Mouse (Mus musculus): ENCODE results near the gene Mtrf1. TPM values are rescaled to one million over a fixed set of nuclear protein-coding genes. Genes with fewer than 3 reads are reported as not detected.
"Not testable (repeated sequence)": the region's sequence is repeated elsewhere in the genome, so short reads cannot be mapped to it uniquely, and the experiment has no call there.

Gene Mtrf1
- polyA plus RNA-seq, 1 experiment = not detected

DNA sequence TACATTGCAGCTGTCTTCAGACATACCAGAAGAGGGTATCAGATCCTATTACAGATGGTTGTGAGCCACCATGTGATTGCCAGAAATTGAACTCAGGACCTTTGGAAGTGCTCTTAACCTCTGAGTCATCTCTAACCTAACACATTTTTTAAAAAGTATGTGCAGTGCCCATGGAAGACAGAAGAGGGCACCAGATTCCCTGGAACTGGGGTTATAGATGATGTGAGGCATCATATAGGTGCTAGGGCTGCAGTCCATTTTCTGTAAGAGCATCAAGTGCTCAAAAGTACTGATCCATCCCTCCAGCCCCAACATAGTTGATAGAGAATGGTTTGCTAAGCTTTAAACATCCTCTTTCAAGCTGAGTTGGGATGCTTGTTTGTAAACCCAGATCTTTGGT lies 3.0 kb upstream of the Mtrf1 start:
- Histone ChIP-seq H3K4me1 (ENCODE audit: control insufficient read depth, insufficient read depth, low read length) (peaks cover 2% of the 10 kb centered on the region; the same call in 1 of the 2 replicates), H3K4me3 (ENCODE audit: insufficient read depth, low read depth, low read length) (no peak overlapping the region), H3K27ac (ENCODE audit: insufficient read depth, low read depth, low read length) (no peak overlapping the region)
- TF ChIP-seq CTCF (IDR thresholded peaks at IDR 0.05; ENCODE audit: insufficient read depth, low read depth, low read length) = no peak
- TF ChIP-seq POLR2A (IDR thresholded peaks at IDR 0.05; ENCODE audit: insufficient read depth, low read depth, low read length) = no peak

DNA sequence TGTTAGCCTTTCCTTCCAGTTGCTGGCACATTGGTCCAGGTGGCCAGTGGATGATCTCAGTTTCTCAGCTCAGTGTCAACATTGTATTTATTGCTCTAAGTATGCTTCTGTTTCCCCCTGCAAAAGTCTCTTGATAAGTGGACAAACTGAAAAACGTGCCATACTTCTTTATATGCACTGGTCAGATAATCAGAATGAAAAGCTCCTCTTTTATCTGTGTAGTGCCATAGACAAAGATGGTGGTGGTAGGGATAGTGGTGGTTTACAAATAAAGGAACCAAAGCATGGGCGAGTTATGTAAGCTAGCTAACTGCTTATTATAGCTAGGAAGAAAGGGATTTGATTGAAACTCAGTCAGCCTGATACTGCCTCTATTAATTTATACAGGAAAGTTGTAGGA lies 10.1 kb downstream of the Mtrf1 start:
- Histone ChIP-seq H3K4me1 (ENCODE audit: control insufficient read depth, insufficient read depth, low read length) (no peaks in the 10 kb centered on the region), H3K4me3 (ENCODE audit: insufficient read depth, low read depth, low read length) (no peak overlapping the region), H3K27ac (ENCODE audit: insufficient read depth, low read depth, low read length) (no peak overlapping the region)
- TF ChIP-seq CTCF (IDR thresholded peaks at IDR 0.05; ENCODE audit: insufficient read depth, low read depth, low read length) = no peak
- TF ChIP-seq POLR2A (IDR thresholded peaks at IDR 0.05; ENCODE audit: insufficient read depth, low read depth, low read length) = no peak
- 84% methylated on average over 2 of the region's 2 CpGs for WGBS

DNA sequence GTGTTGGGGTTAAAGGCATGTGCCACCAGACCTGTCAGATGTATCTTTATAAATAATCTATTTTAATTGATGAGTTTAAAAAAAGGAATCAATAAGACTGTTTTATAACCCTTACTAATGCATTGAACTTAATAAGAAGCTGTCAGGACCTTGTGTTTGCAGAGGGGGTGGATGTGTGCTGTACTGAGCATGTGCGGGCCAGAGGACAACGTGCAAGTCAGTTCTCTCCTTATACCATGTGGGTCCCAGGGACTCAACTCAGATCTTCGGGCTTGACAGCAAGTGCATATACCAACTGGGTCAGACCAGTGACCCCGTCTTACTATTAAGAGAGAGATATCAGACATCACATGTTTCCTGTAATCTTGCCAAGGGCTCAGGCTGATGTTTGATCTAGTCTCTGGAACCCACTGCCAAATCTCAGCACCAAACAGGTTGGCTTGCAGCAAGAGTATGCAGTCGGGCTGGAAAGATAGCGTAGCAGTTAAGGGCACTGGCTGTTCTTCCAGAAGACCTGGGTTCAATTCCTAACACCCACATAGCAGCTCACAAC lies 11.8 kb downstream of the Mtrf1 start:
- WGBS = 90% methylated on average over 6 of the region's 6 CpGs
- Histone ChIP-seq H3K27ac (ENCODE audit: insufficient read depth, low read depth, low read length) (no peak overlapping the region), H3K4me3 (ENCODE audit: insufficient read depth, low read depth, low read length) (no peak overlapping the region), H3K4me1 (ENCODE audit: control insufficient read depth, insufficient read depth, low read length) (no peaks in the 10 kb centered on the region)
- no peak for TF ChIP-seq CTCF (IDR thresholded peaks at IDR 0.05; ENCODE audit: insufficient read depth, low read depth, low read length)
- no peak for TF ChIP-seq POLR2A (IDR thresholded peaks at IDR 0.05; ENCODE audit: insufficient read depth, low read depth, low read length)

DNA sequence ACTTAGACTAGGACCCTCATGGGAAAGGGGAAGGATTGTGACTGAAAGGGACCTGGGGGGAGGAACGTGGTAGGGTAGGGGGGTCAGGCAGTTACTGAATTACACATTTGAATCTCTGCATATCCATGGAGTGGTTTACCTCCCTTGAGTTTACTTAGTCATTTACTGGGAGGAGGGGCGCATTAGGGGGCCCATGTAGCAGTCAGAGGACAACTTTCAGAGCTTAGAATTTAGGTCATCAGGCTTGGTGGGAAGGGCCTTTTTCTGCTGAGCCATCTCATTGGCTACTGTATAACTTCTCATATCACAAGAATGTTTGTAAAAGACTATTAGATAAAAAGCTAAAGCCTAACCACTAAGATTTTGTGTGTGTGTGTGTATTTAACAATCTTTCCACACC lies 13.1 kb downstream of the Mtrf1 start:
- H3K4me3 ChIP-seq (ENCODE audit: insufficient read depth, low read depth, low read length) = no peak overlapping the region
- TF ChIP-seq POLR2A (IDR thresholded peaks at IDR 0.05; ENCODE audit: insufficient read depth, low read depth, low read length) (no peak), CTCF (IDR thresholded peaks at IDR 0.05; ENCODE audit: insufficient read depth, low read depth, low read length) (no peak)
- 87% methylated on average over 2 of the region's 2 CpGs for WGBS
- H3K27ac ChIP-seq (ENCODE audit: insufficient read depth, low read depth, low read length) = no peak overlapping the region
- no peaks in the 10 kb centered on the region for H3K4me1 ChIP-seq (ENCODE audit: control insufficient read depth, insufficient read depth, low read length)

DNA sequence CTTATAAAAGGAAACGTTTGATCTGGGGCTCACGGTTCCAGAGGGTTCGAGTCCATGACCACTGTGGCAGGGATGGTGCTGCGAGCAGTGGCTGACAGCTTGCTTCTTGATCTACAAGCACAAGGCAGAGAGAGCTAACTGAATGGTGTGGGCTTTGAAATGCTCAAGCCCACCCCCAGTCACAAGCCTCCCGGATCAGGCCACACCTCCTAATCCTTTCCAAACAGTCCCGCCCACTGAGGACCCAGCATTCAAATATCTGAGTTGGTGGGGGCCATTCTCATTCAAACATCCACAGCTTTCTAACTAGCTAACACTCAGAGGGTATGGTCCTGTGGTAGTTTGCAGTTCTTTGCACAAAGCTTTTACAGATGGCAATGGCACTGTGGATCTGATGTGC lies 15.5 kb downstream of the Mtrf1 start:
- Histone ChIP-seq H3K27ac (ENCODE audit: insufficient read depth, low read depth, low read length) (no peak overlapping the region), H3K4me3 (ENCODE audit: insufficient read depth, low read depth, low read length) (no peak overlapping the region), H3K4me1 (ENCODE audit: control insufficient read depth, insufficient read depth, low read length) (no peaks in the 10 kb centered on the region)
- no peak for TF ChIP-seq POLR2A (IDR thresholded peaks at IDR 0.05; ENCODE audit: insufficient read depth, low read depth, low read length)
- no peak for TF ChIP-seq CTCF (IDR thresholded peaks at IDR 0.05; ENCODE audit: insufficient read depth, low read depth, low read length)
- 86% methylated on average over 6 of the region's 6 CpGs for WGBS

DNA sequence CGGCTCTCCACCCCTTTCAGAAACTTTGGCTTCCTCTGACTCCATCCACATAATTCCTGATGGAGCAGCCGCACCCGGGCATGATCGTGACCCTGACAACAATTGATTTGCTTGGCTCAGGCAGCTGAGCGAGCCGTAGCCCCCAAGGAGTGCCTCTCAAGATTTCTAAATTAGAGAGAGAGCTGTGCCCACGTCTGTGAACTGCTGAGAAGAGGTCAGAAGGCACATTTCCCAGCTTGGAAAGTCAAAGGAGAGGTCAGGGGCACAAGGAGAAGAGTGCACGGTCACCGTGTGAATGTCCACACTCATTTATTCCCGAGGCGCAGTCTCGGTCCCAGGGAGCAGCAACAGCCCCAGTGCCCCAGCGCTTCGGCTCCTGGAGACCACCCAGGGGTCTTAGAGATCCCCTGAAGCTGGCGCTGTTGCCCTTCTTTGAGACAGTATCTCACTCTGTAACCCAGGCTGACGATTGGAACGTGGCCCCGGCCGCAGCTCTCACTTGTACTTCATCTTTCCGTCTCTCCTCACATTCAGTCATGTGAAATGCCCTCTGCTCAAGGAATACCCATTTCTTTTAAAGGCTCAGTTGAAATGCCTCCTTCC lies 22.6 kb downstream of the Mtrf1 start:
- no peak for TF ChIP-seq CTCF (IDR thresholded peaks at IDR 0.05; ENCODE audit: insufficient read depth, low read depth, low read length)
- TF ChIP-seq POLR2A (IDR thresholded peaks at IDR 0.05; ENCODE audit: insufficient read depth, low read depth, low read length) = no peak
- Histone ChIP-seq H3K27ac (ENCODE audit: insufficient read depth, low read depth, low read length) (no peak overlapping the region), H3K4me1 (ENCODE audit: control insufficient read depth, insufficient read depth, low read length) (no peaks in the 10 kb centered on the region), H3K4me3 (ENCODE audit: insufficient read depth, low read depth, low read length) (no peak overlapping the region)
- WGBS = 70% methylated on average over 20 of the region's 20 CpGs

GRCm38 (mm10) chr14:79425979-79426729 lies 28.6 kb downstream of the Mtrf1 start, which contains the start of gene Kbtbd7:
Gene Kbtbd7, plus strand, starts transcription at chr14:79426511.
- H3K4me3 ChIP-seq (ENCODE audit: insufficient read depth, low read depth, low read length) = peak within 1 kb of the TSS; percentile 50
- no peak for TF ChIP-seq CTCF (IDR thresholded peaks at IDR 0.05; ENCODE audit: insufficient read depth, low read depth, low read length)
- TF ChIP-seq POLR2A (IDR thresholded peaks at IDR 0.05; ENCODE audit: insufficient read depth, low read depth, low read length) = peak; percentile 41
- WGBS = under 1% methylated on average over 40 of the region's 44 CpGs
- peak within 1 kb of the TSS; percentile 16; the same call in 1 of the 2 replicates for H3K27ac ChIP-seq (ENCODE audit: insufficient read depth, low read depth, low read length)
- 0 out of 2 replicates have a peak, but pooled peaks cover 3% of the 10 kb centered on the region for H3K4me1 ChIP-seq (ENCODE audit: control insufficient read depth, insufficient read depth, low read length)

DNA sequence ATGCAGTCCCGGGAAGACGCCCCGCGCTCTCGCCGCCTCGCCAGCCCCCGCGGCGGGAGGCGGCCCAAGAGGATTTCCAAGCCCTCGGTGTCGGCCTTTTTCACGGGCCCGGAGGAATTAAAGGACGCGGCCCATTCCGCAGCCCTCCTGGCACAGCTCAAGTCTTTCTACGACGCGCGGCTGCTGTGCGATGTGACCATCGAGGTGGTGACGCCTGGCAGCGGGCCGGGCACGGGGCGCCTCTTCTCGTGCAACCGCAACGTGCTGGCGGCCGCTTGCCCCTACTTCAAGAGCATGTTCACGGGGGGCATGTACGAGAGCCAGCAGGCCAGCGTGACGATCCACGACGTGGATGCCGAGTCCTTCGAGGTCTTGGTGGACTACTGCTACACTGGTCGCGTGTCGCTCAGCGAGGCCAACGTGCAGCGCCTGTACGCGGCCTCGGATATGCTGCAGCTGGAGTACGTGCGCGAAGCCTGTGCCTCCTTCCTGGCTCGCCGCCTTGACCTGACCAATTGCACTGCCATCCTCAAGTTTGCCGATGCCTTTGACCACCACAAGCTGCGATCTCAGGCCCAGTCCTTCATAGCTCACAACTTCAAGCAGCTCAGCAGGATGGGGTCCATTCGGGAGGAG lies 29.3 kb downstream of the Mtrf1 start:
- H3K4me3 ChIP-seq (ENCODE audit: insufficient read depth, low read depth, low read length) = peak overlapping the region; percentile 50
- not testable (repeated sequence) for H3K4me1 ChIP-seq (ENCODE audit: control insufficient read depth, insufficient read depth, low read length); H3K27ac ChIP-seq (ENCODE audit: insufficient read depth, low read depth, low read length)
- WGBS = 58% methylated on average over 9 of the region's 59 CpGs

DNA sequence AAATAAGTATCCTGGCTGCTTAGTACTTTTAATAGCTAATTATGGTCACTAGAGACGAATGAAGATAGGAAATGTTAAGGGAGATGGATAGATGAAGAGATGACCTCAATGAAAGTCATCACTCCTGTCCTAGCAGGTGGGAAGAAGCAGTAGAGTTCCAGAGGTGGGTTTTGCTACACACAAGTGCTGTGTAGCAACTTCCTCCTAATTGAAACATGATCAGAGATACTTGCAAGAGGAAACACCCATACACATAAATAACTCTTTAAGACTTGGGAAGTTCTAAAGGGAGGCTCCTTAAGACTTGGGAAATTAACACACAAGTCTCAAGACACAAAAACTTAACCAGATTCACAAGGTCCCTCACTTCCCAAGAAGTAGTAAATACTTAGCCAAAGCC lies 36.5 kb downstream of the Mtrf1 start:
- Histone ChIP-seq H3K4me1 (ENCODE audit: control insufficient read depth, insufficient read depth, low read length) (no peaks in the 10 kb centered on the region), H3K4me3 (ENCODE audit: insufficient read depth, low read depth, low read length) (no peak overlapping the region), H3K27ac (ENCODE audit: insufficient read depth, low read depth, low read length) (no peak overlapping the region)
- WGBS = 83% methylated on average over 1 of the region's 1 CpGs
- no peak for TF ChIP-seq CTCF (IDR thresholded peaks at IDR 0.05; ENCODE audit: insufficient read depth, low read depth, low read length)
- TF ChIP-seq POLR2A (IDR thresholded peaks at IDR 0.05; ENCODE audit: insufficient read depth, low read depth, low read length) = no peak
